In the genomic region with DNA sequence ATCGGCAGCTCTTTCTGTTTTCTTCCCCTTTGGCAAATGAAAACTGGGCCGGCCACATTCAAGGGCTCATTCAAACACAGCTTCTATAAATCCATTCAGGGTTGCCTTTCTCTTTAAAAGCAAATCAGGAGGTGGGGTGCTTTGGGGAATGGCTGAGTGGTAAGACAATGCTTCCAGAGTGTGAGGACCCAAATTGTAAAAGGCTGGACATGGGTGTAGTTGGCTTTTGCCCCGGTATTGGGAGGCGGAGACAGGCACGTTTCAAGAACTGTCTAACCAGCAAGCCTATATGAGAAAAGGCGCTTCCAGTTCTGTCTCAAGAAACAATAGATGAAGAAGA, we compare ENCODE assay signal across 8 mouse cellular contexts.
DNase-seq lines count a peak whose midpoint lies in the region; ATAC-seq and TF ChIP-seq lines count a peak whose summit lies in the region.

No protein-coding gene starts in this region.

- no peak overlapping the region for H3K4me3 ChIP-seq in kidney, postnatal 0 days (replicated peaks; ENCODE audit: low read depth, low read length)
- 0 out of 2 replicates have a peak overlapping the region, but pooled peaks have one; percentile 13 for H3K4me3 ChIP-seq in embryonic facial prominence, embryonic 13.5 days
- H3K4me3 ChIP-seq in hindbrain, embryonic 13.5 days, result no peak overlapping the region
- peak overlapping the region; percentile 24; the same call in 1 of the 2 replicates for H3K4me3 ChIP-seq in midbrain, embryonic 12.5 days

- 39% methylated on average over 6 of the region's 6 CpGs for WGBS in kidney, postnatal 0 days
- WGBS in embryonic facial prominence, embryonic 13.5 days, result 38% methylated on average over 6 of the region's 6 CpGs
- 35% methylated on average over 6 of the region's 6 CpGs for WGBS in hindbrain, embryonic 13.5 days
- 23% methylated on average over 6 of the region's 6 CpGs for WGBS in midbrain, embryonic 12.5 days

- peak overlapping the region; percentile 48; the same call in 1 of the 2 replicates for H3K4me2 ChIP-seq in kidney, postnatal 0 days (ENCODE audit: low read length)
- H3K4me2 ChIP-seq in embryonic facial prominence, embryonic 13.5 days, result peak overlapping the region; percentile 55
- H3K4me2 ChIP-seq in hindbrain, embryonic 13.5 days, result peak overlapping the region; percentile 44
- peak overlapping the region; percentile 49 for H3K4me2 ChIP-seq in midbrain, embryonic 12.5 days (replicated peaks)

- H3K4me1 ChIP-seq in kidney, postnatal 0 days (replicated peaks; ENCODE audit: insufficient read depth, low read length), result no peaks in the 10 kb centered on the region
- H3K4me1 ChIP-seq in embryonic facial prominence, embryonic 13.5 days, result peaks cover 18% of the 10 kb centered on the region
- peaks cover 24% of the 10 kb centered on the region for H3K4me1 ChIP-seq in hindbrain, embryonic 13.5 days (replicated peaks)
- H3K4me1 ChIP-seq in midbrain, embryonic 12.5 days, result peaks cover 18% of the 10 kb centered on the region

- TF ChIP-seq CTCF in kidney, postnatal 0 days (IDR thresholded peaks at IDR 0.05; ENCODE audit: low read depth), result no peak

- ATAC-seq in kidney, postnatal 0 days (replicated peaks; ENCODE audit: low FRiP score, low read depth), result no peak
- no peak for ATAC-seq in embryonic facial prominence, embryonic 13.5 days (ENCODE audit: insufficient number of reproducible peaks, insufficient read depth, low FRiP score, low TSS enrichment, low read depth)
- peak; percentile 40 for ATAC-seq in hindbrain, embryonic 13.5 days (ENCODE audit: low FRiP score)
- peak; percentile 36 for ATAC-seq in midbrain, embryonic 12.5 days (ENCODE audit: low FRiP score, low read depth)

- no peak overlapping the region for H3K27ac ChIP-seq in kidney, postnatal 0 days
- no peak overlapping the region for H3K27ac ChIP-seq in embryonic facial prominence, embryonic 13.5 days
- H3K27ac ChIP-seq in hindbrain, embryonic 13.5 days, result peak overlapping the region; percentile 86
- H3K27ac ChIP-seq in midbrain, embryonic 12.5 days (replicated peaks), result peak overlapping the region; percentile 84

- H3K27me3 ChIP-seq in kidney, postnatal 0 days (ENCODE audit: insufficient read depth, low read length), result no peaks in the 10 kb centered on the region
- H3K27me3 ChIP-seq in embryonic facial prominence, embryonic 13.5 days, result peaks cover 46% of the 10 kb centered on the region; the same call in 1 of the 2 replicates
- no peaks in the 10 kb centered on the region for H3K27me3 ChIP-seq in hindbrain, embryonic 13.5 days
- H3K27me3 ChIP-seq in midbrain, embryonic 12.5 days, result peaks cover 16% of the 10 kb centered on the region

- no peaks in the 10 kb centered on the region for H3K9me3 ChIP-seq in kidney, postnatal 0 days (replicated peaks; ENCODE audit: low read length)
- H3K9me3 ChIP-seq in embryonic facial prominence, embryonic 13.5 days, result no peaks in the 10 kb centered on the region
- H3K9me3 ChIP-seq in hindbrain, embryonic 13.5 days, result no peaks in the 10 kb centered on the region
- no peaks in the 10 kb centered on the region for H3K9me3 ChIP-seq in midbrain, embryonic 12.5 days

- DNase-seq in kidney, postnatal 0 days (ENCODE audit: low spot score), result no peak
- no peak for DNase-seq in kidney, postnatal 25 days
- DNase-seq in thymus, postnatal 36 days, result no peak
- DNase-seq in thymus, postnatal 25 days, result no peak
- DNase-seq in urinary bladder, postnatal 25 days (ENCODE audit: low spot score), result no peak

- no peaks in the 10 kb centered on the region for H3K36me3 ChIP-seq in kidney, postnatal 0 days (ENCODE audit: insufficient read depth, low read length)
- no peaks in the 10 kb centered on the region for H3K36me3 ChIP-seq in embryonic facial prominence, embryonic 13.5 days
- no peaks in the 10 kb centered on the region for H3K36me3 ChIP-seq in hindbrain, embryonic 13.5 days
- no peaks in the 10 kb centered on the region for H3K36me3 ChIP-seq in midbrain, embryonic 12.5 days

- H3K9ac ChIP-seq in kidney, postnatal 0 days (ENCODE audit: low read depth, low read length), result no peak overlapping the region
- H3K9ac ChIP-seq in embryonic facial prominence, embryonic 13.5 days, result no peak overlapping the region
- H3K9ac ChIP-seq in hindbrain, embryonic 13.5 days, result peak overlapping the region; percentile 39; the same call in 1 of the 2 replicates
- H3K9ac ChIP-seq in midbrain, embryonic 12.5 days (replicated peaks), result no peak overlapping the region

Comparison
In these comparisons a context has a peak if more than half of its experiments do, and no peak if none do; other contexts are left out.
1. ATAC-seq: peak in hindbrain, embryonic 13.5 days (single experiment) and midbrain, embryonic 12.5 days (single experiment); none in kidney, postnatal 0 days (single experiment) and embryonic facial prominence, embryonic 13.5 days (single experiment).
2. H3K27ac ChIP-seq: peak in hindbrain, embryonic 13.5 days (single experiment) and midbrain, embryonic 12.5 days (single experiment); none in kidney, postnatal 0 days (single experiment) and embryonic facial prominence, embryonic 13.5 days (single experiment).
3. H3K4me3 ChIP-seq: peak in embryonic facial prominence, embryonic 13.5 days (single experiment) and midbrain, embryonic 12.5 days (single experiment); none in kidney, postnatal 0 days (single experiment) and hindbrain, embryonic 13.5 days (single experiment).
4. Peak in every context shown above with its lines, with median percentiles within 50 percentile points of each other: H3K4me2 ChIP-seq.